Mouse (Mus musculus): Measurements from ENCODE around the gene Ranbp17.

GRCm38 (mm10) chr11:33197133-33197514 is 316.4 kb downstream of the Ranbp17 start:
- TF ChIP-seq CTCF (IDR thresholded peaks at IDR 0.05; ENCODE audit: control insufficient read depth, insufficient read depth, insufficient replicate concordance, low read depth, low read length) (no peak), POLR2A (IDR thresholded peaks at IDR 0.05; ENCODE audit: control insufficient read depth, low read depth, low read length) (no peak)
